Mouse (Mus musculus) cerebellum, adult 2 months (tissue): ENCODE measurements around the gene Mtch2.

ENCODE experiments used
- CTCF ChIP-seq: fragments of 200-500 bp; IDR thresholded peaks from 2 replicates; pipeline ENCODE4 v1.5.1; 2011; ENCODE audit warnings: low read depth, mild to moderate bottlenecking, control low read depth, low read length, moderate library complexity, borderline replicate concordance; ENCODE audit not compliant: insufficient read depth
- POLR2A ChIP-seq: fragments of 200-500 bp; IDR thresholded peaks from 2 replicates; pipeline ENCODE4 v1.6.1; 2011; ENCODE audit warnings: low read length, control low read depth, borderline replicate concordance; ENCODE audit not compliant: insufficient read depth

- no peak for TF ChIP-seq CTCF
- no peak for TF ChIP-seq POLR2A
Measured at GRCm38 (mm10) chr2:90881824-90882223, 34.9 kb downstream of the Mtch2 start.
